Mouse (Mus musculus) spleen, postnatal 10 days (tissue): ENCODE results near the gene Astn2.

ENCODE experiments used
- DNase-seq, 2 experiments: peaks; one replicate each; pipeline ENCODE4 v3.0.0; 2021 to 2022; ENCODE audit warnings: low spot score in 2 of 2

Gene Astn2

GRCm38 (mm10) chr4:65972395-65972794 is 432.0 kb downstream of the Astn2 start:
- no peak for DNase-seq

DNA sequence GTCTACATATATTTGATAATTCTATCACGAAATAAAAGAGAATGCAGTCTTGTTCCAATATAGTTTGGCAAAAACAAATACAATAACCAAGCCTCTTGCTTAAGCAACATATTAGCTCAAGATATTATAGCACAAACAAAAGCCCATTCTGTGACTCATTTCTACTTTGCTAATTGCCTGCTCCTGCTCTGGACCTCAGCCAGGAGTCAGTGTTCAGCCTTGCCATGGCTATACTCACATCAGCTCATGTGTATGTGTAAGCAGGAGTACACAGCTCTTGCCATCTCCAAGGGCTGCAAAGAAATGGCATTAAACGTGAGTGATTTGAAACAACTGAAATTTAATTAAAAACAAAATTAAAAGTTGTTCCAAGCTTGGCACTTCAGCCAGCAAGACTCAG is 435.1 kb downstream of the Astn2 start:
- no peak for DNase-seq

GRCm38 (mm10) chr4:65964604-65965003 is 439.8 kb downstream of the Astn2 start:
- DNase-seq = no peak

GRCm38 (mm10) chr4:65959188-65959759 is 445.1 kb downstream of the Astn2 start:
- DNase-seq = no peak

- no peak for DNase-seq
Measured at GRCm38 (mm10) chr4:65958369-65959187, 445.8 kb downstream of the Astn2 start.

- DNase-seq = no peak
Measured at GRCm38 (mm10) chr4:65951918-65952317, 452.5 kb downstream of the Astn2 start.

GRCm38 (mm10) chr4:65947141-65947649 is 457.2 kb downstream of the Astn2 start:
- no peak for DNase-seq

- DNase-seq = no peak
Measured at GRCm38 (mm10) chr4:65946021-65946420, 458.4 kb downstream of the Astn2 start.

DNA sequence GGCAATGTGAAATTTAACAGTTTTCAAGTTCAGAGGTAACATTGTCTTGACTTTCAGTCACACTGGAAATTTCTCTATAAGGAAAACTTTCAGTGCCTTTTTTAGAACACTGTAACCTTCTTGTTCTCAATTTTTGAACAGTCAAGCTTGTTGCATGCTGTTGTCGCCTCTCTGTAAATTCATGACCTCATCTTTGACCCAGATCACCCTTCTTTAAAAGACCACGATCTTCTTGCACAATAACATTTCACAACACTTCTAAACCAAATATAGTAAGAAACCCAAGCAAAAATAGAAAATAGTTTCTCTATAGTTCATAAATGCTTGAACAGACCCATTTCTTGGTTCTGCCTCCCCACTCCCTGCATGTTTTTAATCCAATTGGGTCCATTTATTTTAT is 473.5 kb downstream of the Astn2 start:
- no peak for DNase-seq

- DNase-seq = no peak
Measured at GRCm38 (mm10) chr4:65920294-65920693, 484.1 kb downstream of the Astn2 start.

DNA sequence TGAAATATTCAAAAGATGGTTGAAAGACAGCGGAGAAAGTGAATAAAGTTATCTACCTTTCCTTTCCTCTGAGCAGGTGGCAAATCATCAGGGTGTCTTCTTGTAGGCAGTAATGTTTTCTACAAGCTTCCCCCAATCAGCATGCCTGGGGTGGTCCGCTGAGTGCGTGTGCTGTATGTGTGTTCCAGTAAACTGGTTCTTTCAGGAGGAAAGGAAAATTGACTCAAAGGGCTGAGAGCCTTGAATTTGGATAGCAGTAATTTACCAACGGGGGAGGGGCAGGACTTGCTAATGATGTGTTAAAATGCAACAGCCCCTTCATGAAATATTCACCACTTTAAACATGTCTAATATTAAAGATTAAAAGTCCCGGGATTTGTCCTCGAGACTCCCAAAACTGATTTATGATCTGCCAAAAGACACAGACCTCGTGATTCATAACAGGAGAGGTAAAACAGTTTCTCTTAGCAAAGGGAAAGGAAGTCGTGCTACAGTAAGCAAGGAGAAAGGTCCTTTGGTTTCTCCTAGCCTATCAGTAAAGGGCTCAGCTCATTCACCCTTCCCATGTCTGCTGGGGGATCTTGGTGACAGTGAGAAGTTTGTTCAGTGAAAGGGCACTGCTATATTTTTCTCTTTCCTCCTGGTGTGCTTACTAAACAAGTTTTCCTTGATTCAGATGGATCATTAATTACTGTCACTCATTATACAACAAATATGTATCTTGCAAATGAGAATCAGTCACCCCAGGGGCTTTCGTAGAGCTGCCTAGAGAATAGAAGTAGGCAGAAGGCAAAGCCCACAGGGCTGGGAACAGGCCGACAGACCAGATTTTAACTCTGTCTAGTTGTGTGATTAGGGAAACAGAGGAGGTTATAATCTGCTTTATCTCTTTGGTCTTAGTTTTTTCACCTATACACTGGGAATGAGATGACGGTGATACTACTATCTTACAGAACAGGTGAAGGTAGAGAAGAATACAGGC is 488.1 kb downstream of the Astn2 start:
- DNase-seq = no peak

DNA sequence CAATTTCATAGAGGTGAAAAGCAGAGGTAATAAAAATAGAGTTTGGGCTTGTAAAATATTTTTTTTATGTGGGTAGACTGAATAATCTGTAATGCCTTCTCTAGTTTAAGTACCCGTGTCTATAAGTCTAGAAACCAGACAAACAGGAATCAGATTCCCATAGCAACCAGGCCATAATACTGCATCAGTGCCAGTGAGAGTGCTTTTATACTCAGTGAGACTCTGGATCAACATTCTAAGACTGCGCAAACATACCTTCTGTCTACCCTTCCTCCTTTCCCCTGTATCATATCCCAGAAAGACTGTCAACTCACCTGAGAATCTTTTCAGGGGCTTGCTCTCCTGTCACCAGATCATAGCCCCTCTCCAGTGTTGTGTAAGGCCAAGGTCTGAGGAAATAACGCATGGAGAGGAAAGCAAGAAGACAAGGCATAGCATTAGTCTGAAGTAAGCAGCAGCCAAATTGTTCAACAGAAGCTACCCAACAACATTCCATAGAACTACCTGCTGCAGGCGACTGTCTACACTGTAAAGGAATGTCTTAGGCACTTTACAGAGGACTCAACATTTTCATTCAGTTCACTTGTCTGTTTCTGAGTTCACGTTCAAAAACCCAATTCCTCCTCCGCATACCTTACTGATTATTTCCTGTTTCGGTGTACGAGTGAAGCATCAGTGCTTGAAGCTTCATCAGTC is 492.0 kb downstream of the Astn2 start:
- DNase-seq = no peak

GRCm38 (mm10) chr4:65907660-65908059 is 496.8 kb downstream of the Astn2 start:
- no peak for DNase-seq

GRCm38 (mm10) chr4:65904963-65905362 is 499.4 kb downstream of the Astn2 start:
- no peak for DNase-seq

DNA sequence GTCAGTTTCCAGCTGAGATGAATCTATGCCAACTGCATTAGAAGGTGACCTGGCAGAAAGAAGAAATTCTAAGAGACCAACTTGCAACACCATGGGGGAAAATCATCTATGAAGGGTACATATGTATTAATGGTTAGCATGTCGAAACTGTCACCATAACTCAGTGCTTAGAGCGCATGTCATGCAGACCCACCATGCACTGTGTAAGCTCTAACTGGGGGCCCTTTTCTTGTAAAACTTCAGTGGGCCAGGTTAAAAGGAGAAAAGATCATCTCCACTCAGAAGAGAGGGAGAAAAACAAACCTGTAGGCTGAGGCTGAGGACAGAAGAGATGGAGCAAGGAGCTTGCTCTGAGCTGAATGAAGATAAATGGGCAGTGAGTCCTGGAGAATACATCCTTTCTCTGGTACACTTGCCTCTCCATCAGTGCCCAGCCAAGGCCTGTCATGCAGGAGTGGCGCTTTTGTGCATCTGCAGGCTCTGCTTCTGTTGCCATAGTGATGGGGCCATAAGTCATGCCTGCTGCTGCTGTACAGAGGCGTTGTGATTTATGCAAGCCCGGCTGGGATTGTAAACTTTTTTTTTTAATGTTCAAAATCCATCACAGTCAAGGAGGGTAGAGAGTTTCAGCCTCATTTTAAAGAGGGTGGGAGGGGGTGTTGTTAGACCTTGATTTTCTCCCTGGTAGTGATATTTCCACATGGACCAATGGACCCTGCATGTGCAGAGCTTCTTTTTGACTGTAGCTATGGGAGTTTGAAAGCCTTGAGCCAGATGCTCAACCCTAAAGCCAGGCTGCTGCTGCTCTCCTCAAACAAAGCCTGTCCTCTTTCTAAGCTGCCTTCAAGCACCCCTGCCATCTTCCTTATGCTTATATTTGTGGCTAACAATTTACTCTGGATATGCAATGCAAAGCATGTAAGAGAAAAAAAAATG is 508.1 kb downstream of the Astn2 start:
- no peak for DNase-seq

DNA sequence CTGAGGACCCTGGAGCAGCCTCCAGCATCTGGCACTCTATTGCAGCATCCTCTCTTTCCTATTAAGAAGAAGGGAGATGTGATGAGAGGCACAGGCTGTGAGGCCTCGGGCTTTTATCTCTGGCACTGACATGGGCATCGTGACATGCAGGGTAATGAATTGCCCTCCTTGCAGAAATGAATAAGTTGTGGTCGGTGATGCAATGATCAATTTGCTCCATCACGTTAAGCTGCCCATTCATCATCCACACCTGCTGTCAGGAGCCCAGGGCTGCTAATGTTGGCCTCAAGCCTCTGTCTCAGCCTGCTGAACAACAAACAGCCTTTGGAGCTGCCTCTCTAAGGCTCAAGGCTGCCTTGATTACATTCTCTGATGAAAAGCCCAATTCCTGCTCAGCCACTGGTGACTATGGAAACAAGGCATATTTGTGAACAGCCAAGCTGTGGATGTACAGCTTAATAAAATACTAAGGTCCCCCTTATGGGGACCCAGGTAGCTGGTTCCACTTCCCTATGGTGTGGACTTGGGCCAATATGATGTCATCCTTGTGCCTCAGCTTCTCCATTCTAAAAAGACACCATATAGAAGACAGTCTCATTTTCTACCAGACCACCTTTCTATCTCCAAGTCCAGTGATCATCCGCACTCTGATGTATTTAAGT is 515.9 kb downstream of the Astn2 start:
- DNase-seq = no peak

DNA sequence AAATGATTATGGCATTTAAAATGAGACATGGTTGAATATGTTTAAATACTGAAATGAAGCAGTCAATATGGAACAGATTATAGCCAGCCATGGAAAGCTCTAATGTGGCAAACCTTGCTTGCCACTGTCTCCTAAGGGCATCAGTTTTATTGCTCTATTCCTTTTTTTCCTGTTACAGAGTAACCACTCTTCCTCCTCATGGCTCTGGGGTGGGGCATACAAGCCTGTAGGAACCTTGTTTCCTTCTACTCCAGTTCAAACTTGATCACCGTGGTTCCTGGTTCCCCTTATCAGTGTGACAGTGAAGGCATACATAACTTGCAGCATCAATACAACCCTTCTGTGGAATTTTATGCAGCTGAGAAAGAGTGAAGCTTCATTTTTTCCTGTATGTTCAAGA is 517.5 kb downstream of the Astn2 start:
- no peak for DNase-seq

DNA sequence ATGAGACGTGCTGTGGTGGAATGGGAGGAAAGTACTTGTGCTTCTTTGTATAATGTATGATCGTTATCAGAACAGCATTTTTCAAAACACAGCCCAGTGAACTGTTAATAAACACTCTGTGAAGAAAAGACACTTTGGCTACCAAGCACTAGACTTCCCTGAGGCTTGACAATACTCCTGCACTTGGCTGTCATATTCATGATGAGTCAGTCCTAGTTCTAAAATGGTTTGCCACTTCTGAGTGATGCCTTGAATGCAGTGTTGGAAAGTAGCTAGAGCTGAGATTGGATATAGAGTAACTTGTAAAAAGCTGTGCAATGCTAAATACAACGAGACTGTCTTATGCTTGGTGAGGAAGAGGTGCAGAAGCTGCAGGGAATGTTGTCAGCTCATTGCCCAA is 518.5 kb downstream of the Astn2 start:
- DNase-seq = no peak

DNA sequence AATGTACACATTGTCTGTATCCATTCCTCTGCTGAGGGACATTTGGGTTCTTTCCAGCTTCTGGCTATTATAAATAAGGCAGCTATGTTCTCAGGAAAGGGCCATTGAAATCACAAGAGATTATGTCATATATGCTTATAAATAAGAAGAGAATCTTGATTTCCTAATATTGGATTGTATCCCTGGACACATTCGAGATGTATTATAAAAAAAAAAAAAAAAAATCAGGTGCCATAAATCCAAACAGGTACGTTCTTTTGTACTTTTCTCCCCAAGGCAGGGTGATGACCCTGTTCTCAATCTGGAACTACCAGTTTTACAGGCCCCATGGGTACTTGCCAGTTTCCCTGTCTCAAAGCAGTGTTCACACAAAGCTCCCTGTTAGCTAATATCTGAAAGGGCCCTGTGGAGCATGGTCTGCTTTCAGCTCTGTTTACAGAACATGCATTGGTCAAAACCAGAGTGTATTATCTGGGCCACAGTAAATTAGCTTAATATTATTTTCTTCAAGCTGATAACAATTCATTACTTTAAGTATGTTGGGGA is 530.1 kb downstream of the Astn2 start:
- no peak for DNase-seq

DNA sequence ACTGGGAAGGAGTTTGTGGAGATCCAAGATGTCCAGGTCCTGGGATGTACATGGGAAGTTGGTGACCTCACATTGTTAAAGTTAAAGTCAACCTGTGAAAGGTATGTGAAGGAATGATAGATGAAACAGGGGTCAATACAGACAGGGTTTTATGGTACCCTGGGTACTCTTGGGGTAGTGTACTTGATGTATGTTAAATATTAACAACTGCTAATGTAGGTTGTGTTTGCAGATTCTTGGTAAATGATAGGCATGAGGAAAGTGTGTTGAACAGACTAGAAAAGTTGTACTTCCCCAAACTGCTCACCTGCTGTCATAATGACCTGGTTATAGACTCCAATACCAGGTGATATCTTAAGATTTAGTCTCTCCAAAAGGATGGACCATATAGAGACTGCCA is 539.9 kb downstream of the Astn2 start:
- no peak for DNase-seq
